Mouse (Mus musculus) bone marrow, adult 2 months (tissue): ENCODE data around the gene Arfrp1.

ENCODE experiments used
- CTCF ChIP-seq: fragments of 200-500 bp; IDR thresholded peaks from 2 replicates; pipeline ENCODE4 v1.5.1; 2011; ENCODE audit warnings: low read length, control low read depth; ENCODE audit not compliant: control insufficient read depth, insufficient read depth
- POLR2A ChIP-seq: fragments of 200-500 bp; IDR thresholded peaks from 2 replicates; pipeline ENCODE4 v1.6.1; 2011; ENCODE audit warnings: low read depth, mild to moderate bottlenecking, control low read depth, low read length, borderline replicate concordance; ENCODE audit not compliant: control insufficient read depth

GRCm38 (mm10) chr2:181364487-181364859 is 731 bp downstream of the Arfrp1 start:
- TF ChIP-seq POLR2A (no peak), CTCF (no peak)
